Mouse (Mus musculus): ENCODE measurements around the gene Slc9a3r1.

Gene Slc9a3r1

GRCm38 (mm10) chr11:115192180-115192579 lies 29.0 kb downstream of the Slc9a3r1 start:
- no peak for DNase-seq (ENCODE audit: low spot score)

DNA sequence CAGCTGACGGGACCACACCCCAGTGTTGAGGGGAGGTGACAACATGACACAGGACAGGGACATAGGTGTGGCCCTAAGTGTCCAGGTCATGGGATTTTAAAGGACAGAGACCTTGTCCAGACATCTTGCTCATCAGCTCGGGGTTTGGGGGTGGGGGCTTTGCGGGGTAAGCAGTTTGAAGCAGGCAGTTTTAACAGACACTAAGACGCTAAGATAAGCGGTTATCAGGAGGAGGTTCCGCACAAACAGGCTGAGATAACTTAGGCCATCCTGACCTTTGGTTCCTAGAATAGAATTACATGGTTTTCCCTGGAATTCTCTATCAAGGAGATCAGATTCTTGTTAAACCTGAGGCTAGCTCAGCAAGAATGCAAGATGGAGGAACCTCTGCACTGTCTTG lies 31.6 kb downstream of the Slc9a3r1 start:
- no peak for DNase-seq (ENCODE audit: low spot score)

DNA sequence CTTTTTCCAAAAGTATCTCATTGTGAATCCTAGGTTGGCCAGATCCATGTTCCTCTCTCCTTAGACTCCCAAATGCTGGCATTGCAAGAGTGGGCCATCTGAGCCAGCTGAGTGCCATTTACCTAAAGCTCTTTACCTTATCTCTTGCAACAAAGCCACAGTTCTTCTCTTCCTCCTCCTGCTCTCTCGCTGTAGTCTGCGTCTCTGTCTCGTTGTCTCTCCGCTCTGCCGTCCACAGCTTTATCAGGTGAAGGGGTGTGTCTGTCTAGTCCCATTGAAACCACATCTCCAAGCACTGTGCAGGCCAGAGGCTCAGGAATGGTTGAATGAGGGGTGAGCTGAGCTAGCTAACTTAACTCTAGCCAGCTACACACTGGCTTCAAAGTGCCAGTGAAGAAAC lies 32.8 kb downstream of the Slc9a3r1 start:
- no peak for DNase-seq (ENCODE audit: low spot score)

- no peak for DNase-seq (ENCODE audit: low spot score)
Measured at GRCm38 (mm10) chr11:115197558-115197957, 34.4 kb downstream of the Slc9a3r1 start.

DNA sequence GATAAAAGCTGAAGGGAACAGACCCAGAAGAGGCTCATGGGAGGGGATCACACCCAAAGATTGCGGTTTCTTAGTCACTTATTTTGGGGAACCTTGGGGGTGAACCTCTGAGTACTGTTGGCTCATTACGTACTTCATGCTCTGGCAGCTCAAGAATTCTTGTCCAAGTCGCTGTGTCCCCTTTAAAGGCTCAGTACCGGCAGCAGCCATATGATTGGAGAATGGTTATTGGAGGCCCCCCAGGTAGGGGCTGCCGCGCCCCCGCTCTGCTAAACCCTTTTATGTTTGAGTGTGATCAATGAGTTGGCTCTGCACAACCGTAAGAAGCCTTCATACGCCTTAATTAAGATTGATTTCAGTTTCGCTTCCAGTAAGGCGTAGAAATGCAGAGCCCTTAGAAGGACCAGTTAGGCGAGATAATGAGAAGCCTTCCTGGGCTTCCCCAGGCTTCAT lies 35.8 kb downstream of the Slc9a3r1 start:
- DNase-seq (ENCODE audit: low spot score), result no peak

- no peak for DNase-seq (ENCODE audit: low spot score)
Measured at GRCm38 (mm10) chr11:115200520-115200919, 37.4 kb downstream of the Slc9a3r1 start.

DNA sequence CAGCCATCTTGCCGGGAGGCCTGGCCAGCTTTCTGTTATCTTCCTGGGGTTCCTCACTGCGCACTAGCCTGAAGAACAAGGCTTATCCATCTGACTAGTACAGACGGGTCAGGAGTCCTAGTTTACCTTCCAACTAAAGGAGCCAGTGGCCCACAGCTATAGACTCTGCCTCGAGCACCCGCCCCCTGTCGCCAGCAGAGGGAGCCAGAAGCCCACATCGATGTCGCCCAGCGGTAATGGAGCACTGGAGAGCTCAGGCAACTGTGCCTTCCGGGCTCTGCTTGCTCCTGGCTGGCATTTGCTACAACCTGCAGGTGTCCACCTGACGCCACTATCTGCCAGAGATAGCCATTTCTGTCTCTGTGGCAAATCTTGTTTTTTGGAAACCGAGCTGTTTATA lies 39.2 kb downstream of the Slc9a3r1 start:
- peak; percentile 54 for DNase-seq (ENCODE audit: low spot score)

GRCm38 (mm10) chr11:115202756-115203155 lies 39.6 kb downstream of the Slc9a3r1 start:
- no peak for DNase-seq (ENCODE audit: low spot score)

DNA sequence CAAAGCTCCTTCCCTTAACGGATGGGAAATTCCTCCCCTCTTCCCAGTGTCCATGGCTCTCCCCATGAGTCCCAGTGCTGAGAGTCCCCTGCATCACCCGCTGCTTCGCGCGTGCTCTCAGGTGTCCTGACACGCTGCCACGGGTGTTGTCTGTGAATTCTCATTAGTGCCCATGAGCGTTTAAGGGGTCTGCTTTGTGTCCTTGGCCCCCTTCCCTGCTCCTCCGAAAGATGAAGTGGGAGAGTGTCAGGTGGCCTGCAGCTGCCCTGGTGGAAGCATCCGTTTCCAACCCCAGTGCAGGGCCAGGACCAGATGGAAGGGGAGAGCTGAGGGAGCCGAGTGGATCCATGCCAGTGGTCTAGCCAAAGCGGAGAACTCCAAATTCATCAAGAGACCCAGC lies 45.0 kb downstream of the Slc9a3r1 start:
- DNase-seq (ENCODE audit: low spot score), result no peak

DNA sequence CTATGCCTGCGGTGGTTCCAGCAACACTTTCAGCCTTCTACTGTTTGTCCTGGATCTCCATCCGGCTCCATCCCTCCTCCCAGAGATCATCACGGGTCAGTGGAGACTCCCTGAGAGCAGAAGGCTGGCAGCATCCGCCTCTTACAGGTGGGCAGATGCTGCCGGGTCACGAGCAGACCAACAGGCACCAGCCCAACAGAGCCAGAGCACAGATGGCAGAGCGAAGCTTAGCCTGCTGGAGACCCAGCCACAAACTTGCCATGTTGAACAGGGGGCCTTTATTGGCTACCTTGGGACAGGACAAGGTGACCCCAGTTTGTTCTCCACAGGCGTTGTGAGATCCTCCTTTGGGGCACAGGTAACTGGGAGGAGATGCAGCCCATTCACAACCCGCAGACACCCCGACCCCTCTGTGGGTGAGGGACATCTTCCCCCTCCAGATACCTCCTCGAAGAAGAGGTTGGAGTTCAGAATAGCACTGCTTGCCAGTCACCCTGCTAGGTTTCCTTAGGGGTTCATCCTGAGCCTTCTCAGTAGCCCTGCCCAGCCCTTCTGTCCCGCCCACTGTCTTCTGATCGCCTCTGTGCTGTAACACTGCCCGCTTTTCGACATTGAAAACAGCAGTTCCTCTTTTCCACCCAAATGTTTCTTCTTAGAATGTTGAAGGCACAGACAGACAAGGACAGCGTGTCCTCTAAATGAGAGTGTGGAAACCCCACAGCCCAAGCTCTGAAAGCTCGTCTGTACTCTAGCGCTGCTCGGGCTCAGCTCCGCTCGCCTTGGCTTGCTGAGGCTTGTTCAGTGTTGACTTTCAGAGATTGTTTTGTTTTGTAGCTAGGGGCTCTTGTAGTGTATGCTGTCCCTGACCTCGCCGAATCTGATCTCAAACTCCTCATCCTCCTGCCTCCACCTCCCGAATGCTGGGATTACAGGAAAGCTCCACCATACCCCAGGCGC lies 45.9 kb downstream of the Slc9a3r1 start:
- DNase-seq (ENCODE audit: low spot score), result no peak

GRCm38 (mm10) chr11:115209958-115210357 lies 46.8 kb downstream of the Slc9a3r1 start:
- DNase-seq (ENCODE audit: low spot score), result no peak

GRCm38 (mm10) chr11:115212116-115212515 lies 49.0 kb downstream of the Slc9a3r1 start:
- no peak for DNase-seq (ENCODE audit: low spot score)

DNA sequence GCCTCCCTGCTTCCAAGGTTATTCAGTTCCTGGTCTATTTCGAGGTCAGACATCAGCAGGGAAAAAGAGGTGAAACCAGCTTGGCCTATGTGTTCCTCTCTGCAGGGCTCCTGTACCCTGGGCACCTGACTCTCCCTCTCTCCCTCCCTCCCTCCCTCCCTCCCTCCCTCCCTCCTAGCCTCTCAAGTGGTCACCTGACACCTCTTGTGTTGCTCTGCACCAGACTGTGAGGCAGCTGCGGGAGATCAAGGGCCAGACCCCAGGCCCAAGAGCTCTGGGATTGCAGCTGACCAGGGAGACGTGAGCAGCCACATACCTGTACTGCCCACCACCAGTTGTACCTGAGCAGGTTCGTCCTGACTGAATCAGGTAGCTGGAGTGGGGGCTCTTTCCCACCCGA lies 52.0 kb downstream of the Slc9a3r1 start:
- DNase-seq (ENCODE audit: low spot score), result no peak

DNA sequence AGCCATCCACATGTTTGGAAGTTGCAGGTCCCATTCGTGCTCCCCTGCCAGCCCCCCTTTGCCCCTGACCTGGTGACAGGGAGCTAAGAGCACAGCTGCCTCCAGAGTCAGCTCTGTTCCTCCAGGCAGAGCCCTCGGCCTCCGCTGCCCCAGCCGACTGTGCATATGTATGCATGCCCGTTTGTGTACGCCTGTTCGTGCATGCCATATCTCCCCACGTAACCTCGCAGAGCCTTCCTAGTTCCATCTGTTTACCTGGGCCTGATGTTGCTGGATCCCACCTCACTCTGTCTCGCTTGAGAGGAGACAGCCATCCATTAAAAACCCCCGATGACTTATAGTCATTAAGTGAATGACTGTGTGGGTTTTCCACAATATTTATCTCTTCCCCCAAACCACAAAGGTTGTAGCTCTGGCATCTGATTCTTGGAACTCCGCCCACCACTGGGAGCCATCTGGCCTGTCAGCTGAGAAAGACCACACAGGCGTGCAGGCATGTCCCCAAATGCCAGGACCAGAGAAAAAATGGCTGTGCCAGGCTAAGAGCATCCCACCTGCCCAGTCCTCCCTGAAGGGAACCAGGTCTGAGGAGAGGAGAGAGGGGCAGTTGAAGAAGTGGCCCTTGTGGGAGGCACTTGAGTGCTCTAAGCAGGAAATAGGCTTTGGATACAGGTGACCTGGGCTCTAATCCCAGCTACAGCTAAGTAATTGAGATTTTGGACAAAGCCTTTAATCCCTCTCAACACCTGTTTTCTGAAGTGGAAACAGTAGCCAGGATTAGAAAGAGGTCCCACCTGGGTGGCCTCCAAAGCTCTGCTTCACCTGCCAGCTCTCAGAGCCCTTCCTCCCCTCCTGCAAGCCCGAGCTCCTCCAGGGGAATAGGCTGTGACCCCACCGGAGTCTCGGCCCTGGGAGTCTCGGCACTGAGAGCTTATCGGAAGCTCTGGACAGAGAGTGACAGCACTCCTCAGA lies 54.6 kb downstream of the Slc9a3r1 start:
- no peak for DNase-seq (ENCODE audit: low spot score)

DNA sequence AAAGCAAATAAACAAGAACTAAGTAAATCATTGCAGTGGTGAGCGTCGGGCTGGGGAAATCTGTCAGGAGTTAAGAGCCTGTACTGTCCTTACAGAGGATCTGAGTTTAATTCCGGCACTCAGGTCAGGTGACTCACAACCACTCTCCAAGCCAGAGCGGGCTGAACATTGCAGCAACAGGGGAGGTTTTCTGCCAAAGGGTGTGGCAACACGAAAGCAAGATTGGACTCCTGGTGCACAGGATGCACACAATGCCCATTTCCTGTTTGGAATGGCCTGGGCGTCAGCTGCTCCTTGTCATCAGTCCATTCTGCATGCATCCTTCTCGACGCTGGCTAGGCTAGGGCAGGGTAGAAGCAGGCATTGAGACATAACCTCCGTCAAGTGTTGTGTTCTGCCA lies 56.1 kb downstream of the Slc9a3r1 start:
- DNase-seq (ENCODE audit: low spot score), result no peak

GRCm38 (mm10) chr11:115219685-115220084 lies 56.5 kb downstream of the Slc9a3r1 start:
- no peak for DNase-seq (ENCODE audit: low spot score)

GRCm38 (mm10) chr11:115222077-115222476 lies 58.9 kb downstream of the Slc9a3r1 start:
- no peak for DNase-seq (ENCODE audit: low spot score)

DNA sequence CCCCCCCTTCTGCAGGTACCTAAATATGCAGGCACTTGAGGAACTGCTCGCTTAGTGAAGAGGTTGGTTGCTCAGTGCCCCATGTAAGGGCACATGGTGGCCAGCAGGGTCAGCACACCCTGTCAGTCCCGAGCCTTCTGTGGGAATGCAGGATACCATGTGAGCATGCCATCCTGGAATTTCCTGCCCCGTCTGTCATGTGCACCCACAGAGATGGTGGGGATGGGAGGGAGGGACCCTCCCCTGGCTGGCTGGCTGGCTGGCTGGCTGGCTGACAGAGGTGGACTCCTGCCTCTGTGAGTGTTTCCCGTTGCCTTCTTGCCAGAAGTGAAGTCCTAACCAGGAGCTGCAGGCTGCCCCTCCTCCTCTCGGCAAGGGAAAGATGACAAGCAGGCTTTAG lies 59.4 kb downstream of the Slc9a3r1 start:
- DNase-seq (ENCODE audit: low spot score), result no peak

- no peak for DNase-seq (ENCODE audit: low spot score)
Measured at GRCm38 (mm10) chr11:115223451-115223850, 60.3 kb downstream of the Slc9a3r1 start.

DNA sequence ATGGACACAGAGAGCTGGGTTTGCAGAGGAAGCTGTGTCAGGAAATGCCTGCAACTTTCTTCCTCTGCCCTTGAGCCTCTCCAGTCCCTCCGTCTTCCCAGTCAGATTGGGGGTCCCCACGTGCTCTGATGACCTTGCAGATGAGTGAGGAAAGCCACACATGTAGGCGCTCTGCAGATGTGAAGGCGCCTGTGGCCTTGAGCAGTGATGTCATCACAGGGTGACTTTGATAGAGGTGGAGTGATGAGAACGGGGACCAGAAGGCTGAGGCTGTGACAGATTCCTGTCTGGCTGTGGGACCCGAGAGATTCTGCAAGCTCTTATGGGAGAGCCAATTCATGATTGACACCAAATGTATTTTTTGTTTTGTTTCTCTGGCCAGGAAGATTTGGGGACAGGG lies 60.7 kb downstream of the Slc9a3r1 start:
- no peak for DNase-seq (ENCODE audit: low spot score)

GRCm38 (mm10) chr11:115224889-115225288 lies 61.7 kb downstream of the Slc9a3r1 start:
- no peak for DNase-seq (ENCODE audit: low spot score)

GRCm38 (mm10) chr11:115225301-115225700 lies 62.2 kb downstream of the Slc9a3r1 start:
- no peak for DNase-seq (ENCODE audit: low spot score)
